Mouse (Mus musculus): ENCODE data around the gene Map2k1.

- TF ChIP-seq CTCF (IDR thresholded peaks at IDR 0.05; ENCODE audit: borderline replicate concordance, insufficient read depth, low read depth, low read length) (no peak), POLR2A (IDR thresholded peaks at IDR 0.05; ENCODE audit: borderline replicate concordance, insufficient read depth, low read length) (no peak)
Measured at GRCm38 (mm10) chr9:64195554-64195953, 57.9 kb downstream of the Map2k1 start.
